15 mouse cellular contexts compared by ENCODE assay signal in genomic region chr16:34887037-34887436, GRCm38 (mm10).
"Had no signal": no experiment of that assay in that cellular context is flagged by ENCODE, and none has a peak within 500 bp of the region (broad histone marks: within the 10 kb centered on the region; RNA-seq: fewer than 3 reads in every experiment).

No protein-coding gene starts in this region.

- H3K27ac ChIP-seq: hindbrain, embryonic 15.5 days; kidney, postnatal 0 days; layer of hippocampus, adult 2 months; limb, embryonic 10.5 days; midbrain, embryonic 10.5 days; neural tube, embryonic 15.5 days had no signal

- H3K4me1 ChIP-seq: hindbrain, embryonic 15.5 days; limb, embryonic 10.5 days; midbrain, embryonic 10.5 days; neural tube, embryonic 15.5 days had no signal

- H3K9me3 ChIP-seq: hindbrain, embryonic 15.5 days; limb, embryonic 10.5 days; midbrain, embryonic 10.5 days; neural tube, embryonic 15.5 days had no signal

- H3K4me2 ChIP-seq: hindbrain, embryonic 15.5 days; lung, embryonic 14.5 days; neural tube, embryonic 15.5 days had no signal

- H3K4me3 ChIP-seq: hindbrain, embryonic 15.5 days; layer of hippocampus, adult 2 months; limb, embryonic 10.5 days; midbrain, embryonic 10.5 days; myocyte; neural tube, embryonic 15.5 days had no signal

- H3K36me3 ChIP-seq: hindbrain, embryonic 15.5 days; limb, embryonic 10.5 days; neural tube, embryonic 15.5 days had no signal

- H3K27me3 ChIP-seq: hindbrain, embryonic 15.5 days; neural tube, embryonic 15.5 days had no signal

- H3K9ac ChIP-seq: hindbrain, embryonic 15.5 days; lung, embryonic 14.5 days; neural tube, embryonic 15.5 days had no signal

- DNase-seq: kidney, postnatal 4 days; lung, embryonic 14.5 days; lung, postnatal 10 days; lung, postnatal 4 days; midbrain, embryonic 14.5 days; right cerebral cortex, adult 18-20 months; right cerebral cortex, postnatal 25 days; thymus, postnatal 4 days had no signal
